Mouse (Mus musculus) MEL (cell line): ENCODE measurements around the gene Krt15.

Experiments
- CTCF ChIP-seq, 3 experiments: IDR thresholded peaks in 2 of 3; conservative IDR thresholded peaks in 1 of 3; 2 replicates each; pipeline ENCODE4 v1.5.1; 2011 to 2012; ENCODE audit warnings: low read length in 3 of 3, low read depth in 2 of 3, mild to moderate bottlenecking in 2 of 3, improper control_type of control experiment in 1 of 3, inconsistent platforms in 1 of 3, mixed read lengths in 1 of 3, moderate library complexity in 1 of 3; ENCODE audit not compliant: control insufficient read depth in 1 of 3, insufficient read depth in 1 of 3, poor library complexity in 1 of 3, severe bottlenecking in 1 of 3
- HCFC1 ChIP-seq: IDR thresholded peaks from 2 replicates; pipeline ENCODE4 v1.6.1; 2012; ENCODE audit warnings: low read depth, mild to moderate bottlenecking, inconsistent platforms, low read length, improper control_type of control experiment, moderate library complexity
- MAX ChIP-seq: IDR thresholded peaks from 2 replicates; pipeline ENCODE4 v1.6.1; 2011; ENCODE audit warnings: low read length, improper control_type of control experiment
- POLR2A ChIP-seq, 2 experiments: IDR thresholded peaks; 2 replicates each; pipeline ENCODE4 v1.6.1; 2011 to 2012; ENCODE audit warnings: low read length in 2 of 2, mild to moderate bottlenecking in 2 of 2, control low read depth in 1 of 2, improper control_type of control experiment in 1 of 2, low read depth in 1 of 2, moderate library complexity in 1 of 2; ENCODE audit not compliant: control insufficient read depth in 1 of 2, insufficient read depth in 1 of 2, poor library complexity in 1 of 2
- RAD21 ChIP-seq: IDR thresholded peaks from 2 replicates; pipeline ENCODE4 v1.6.1; 2011; ENCODE audit warnings: mild to moderate bottlenecking, low read depth, low read length, improper control_type of control experiment
- RCOR1 ChIP-seq: IDR thresholded peaks from 2 replicates; pipeline ENCODE4 v1.6.1; 2012; ENCODE audit warnings: low read depth, mild to moderate bottlenecking, inconsistent platforms, low read length, improper control_type of control experiment
- USF2 ChIP-seq, 2 experiments: IDR thresholded peaks; 2 replicates each; pipeline ENCODE4 v1.6.1; 2011 to 2012; ENCODE audit warnings: improper control_type of control experiment in 2 of 2, low read length in 2 of 2, borderline replicate concordance in 1 of 2, inconsistent platforms in 1 of 2, low read depth in 1 of 2, mild to moderate bottlenecking in 1 of 2; ENCODE audit not compliant: insufficient read depth in 1 of 2

DNA sequence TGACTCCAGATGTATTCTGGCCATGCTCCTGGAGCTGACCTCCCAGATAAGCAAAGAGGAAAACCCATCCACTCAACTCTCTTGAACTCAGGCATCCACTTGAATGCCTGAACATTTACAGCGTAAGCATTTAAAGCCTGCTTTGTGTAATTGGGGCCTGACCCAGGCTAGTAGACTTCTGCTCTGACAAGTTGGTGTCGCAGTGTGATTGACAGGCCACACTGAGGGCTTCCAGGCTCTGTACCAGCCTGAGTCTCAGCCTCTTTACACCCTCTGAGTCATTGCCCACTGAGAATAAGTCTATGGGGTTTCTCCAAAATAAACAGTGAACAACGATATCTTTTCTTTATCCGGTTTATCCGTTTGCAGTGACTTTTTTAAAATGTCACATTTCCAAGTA lies 15.4 kb downstream of the Krt15 start:
- TF ChIP-seq POLR2A (IDR thresholded peaks at IDR 0.05; ENCODE audit: control insufficient read depth in 1 of 2, insufficient read depth in 1 of 2, low read depth in 1 of 2, low read length in 2 of 2, poor library complexity in 1 of 2), result no peak
- no peak for TF ChIP-seq RCOR1
- TF ChIP-seq HCFC1, result no peak
- no peak for TF ChIP-seq MAX
- no peak for TF ChIP-seq USF2 (IDR thresholded peaks at IDR 0.05; ENCODE audit: borderline replicate concordance in 1 of 2, insufficient read depth in 1 of 2, low read depth in 1 of 2, low read length in 2 of 2)
- no peak for TF ChIP-seq CTCF (IDR thresholded peaks at IDR 0.05 in 2 of 3, conservative IDR thresholded peaks at IDR 0.05 in 1 of 3; ENCODE audit: control insufficient read depth in 1 of 3, insufficient read depth in 1 of 3, low read depth in 2 of 3, low read length in 3 of 3, poor library complexity in 1 of 3, severe bottlenecking in 1 of 3)
- TF ChIP-seq RAD21, result no peak
